ENCODE assay signal across 11 mouse cellular contexts in the genomic region with DNA sequence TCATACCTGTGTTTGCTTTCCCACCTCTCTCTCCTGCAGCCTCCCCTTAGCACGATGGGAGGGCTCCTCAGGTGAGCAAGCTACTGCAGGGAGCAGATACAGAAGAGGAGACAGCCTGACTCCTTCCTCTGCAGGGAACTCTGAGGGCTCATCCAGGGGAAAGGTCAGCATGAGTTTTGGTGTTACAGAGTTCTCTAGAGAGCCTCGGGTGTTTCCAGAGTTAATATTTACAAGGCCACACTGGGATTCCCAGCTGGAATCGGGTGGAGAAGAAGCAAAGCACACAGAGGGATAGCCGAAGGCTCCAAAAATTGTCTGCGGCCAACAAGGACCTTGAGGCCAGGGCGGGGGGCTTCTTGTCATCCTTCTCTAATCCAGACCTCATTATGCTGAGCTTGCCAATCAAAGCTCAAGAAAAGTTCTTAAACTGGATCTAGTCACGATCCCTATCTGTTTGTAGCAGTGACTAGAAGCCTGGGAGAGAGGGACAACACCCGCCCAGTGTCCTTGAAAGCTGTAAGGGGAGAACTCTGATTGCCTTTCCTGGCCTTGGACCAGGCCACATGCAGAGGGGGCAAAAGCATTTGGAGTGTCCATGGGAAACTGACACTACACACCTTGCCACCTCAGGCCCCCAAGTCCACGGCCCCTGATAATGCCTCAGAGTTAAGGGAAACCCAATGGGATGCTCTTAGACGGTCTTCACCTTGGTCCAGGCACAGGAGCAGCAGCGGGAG. TPM values are rescaled to one million over a fixed set of nuclear protein-coding genes. Genes with fewer than 3 reads are reported as not detected.
DNase-seq lines count a peak whose midpoint lies in the region; TF ChIP-seq lines count a peak whose summit lies in the region.
"Had no signal": no experiment of that assay in that cellular context is flagged by ENCODE, and none has a peak within 500 bp of the region (broad histone marks: within the 10 kb centered on the region; RNA-seq: fewer than 3 reads in every experiment).

No protein-coding gene starts in this region.

- H3K27me3 ChIP-seq in testis, adult 2 months (ENCODE audit: control insufficient read depth, insufficient read depth, low read length): no peaks in the 10 kb centered on the region
- no peaks in the 10 kb centered on the region for H3K27me3 ChIP-seq in kidney, adult 2 months (replicated peaks; ENCODE audit: control insufficient read depth, insufficient read depth, low read length)
- H3K27me3 ChIP-seq: limb, embryonic 12.5 days; midbrain, embryonic 15.5 days had no signal

- H3K27ac ChIP-seq in testis, adult 2 months (ENCODE audit: control insufficient read depth, insufficient read depth, low read depth, low read length): peak overlapping the region; percentile 32; the same call in 1 of the 2 replicates
- H3K27ac ChIP-seq in kidney, adult 2 months (ENCODE audit: insufficient read depth, low read depth, low read length): peak overlapping the region; percentile 75
- H3K27ac ChIP-seq: limb, embryonic 12.5 days; midbrain, embryonic 15.5 days had no signal

- H3K4me1 ChIP-seq in testis, adult 2 months (ENCODE audit: control insufficient read depth, insufficient read depth, low read length): no peaks in the 10 kb centered on the region; the same call in 1 of the 2 replicates
- peaks cover 26% of the 10 kb centered on the region for H3K4me1 ChIP-seq in kidney, adult 2 months (ENCODE audit: control insufficient read depth, insufficient read depth, low read length)

- 50% methylated on average over 11 of the region's 11 CpGs for WGBS in kidney, adult 2 months

- DNase-seq in heart, adult 18-20 months: peak; percentile 18 to 44
- no peak for DNase-seq in heart, adult 8-10 months (ENCODE audit: low spot score)
- DNase-seq in testis, postnatal 10 days (ENCODE audit: low spot score): no peak
- peak; percentile 86 for DNase-seq in kidney, adult 2 months
- DNase-seq in yolk sac, embryonic 10.5 days (ENCODE audit: low spot score): peak; percentile 77
- DNase-seq in spleen, adult 12 weeks (ENCODE audit: low spot score): no peak
- DNase-seq in right cerebral cortex, postnatal 36 days (ENCODE audit: low spot score in 2 of 2): no peak
- DNase-seq: thymus, postnatal 4 days had no signal

- TF ChIP-seq CTCF in testis, adult 2 months (IDR thresholded peaks at IDR 0.05; ENCODE audit: control insufficient read depth, insufficient read depth, insufficient replicate concordance, low read depth, low read length): no peak
- no peak for TF ChIP-seq CTCF in kidney, adult 2 months (conservative IDR thresholded peaks at IDR 0.05; ENCODE audit: insufficient read depth, insufficient read length, low read depth, low read length)

- H3K4me3 ChIP-seq in testis, adult 2 months (ENCODE audit: control insufficient read depth, low read depth, low read length): no peak overlapping the region
- no peak overlapping the region for H3K4me3 ChIP-seq in kidney, adult 2 months (ENCODE audit: insufficient read depth, low read depth, low read length)
- H3K4me3 ChIP-seq: limb, embryonic 12.5 days; midbrain, embryonic 15.5 days had no signal

- H3K36me3 ChIP-seq in testis, adult 2 months (ENCODE audit: control insufficient read depth, insufficient read depth, low read length): no peaks in the 10 kb centered on the region
- no peaks in the 10 kb centered on the region; the same call in 1 of the 2 replicates for H3K36me3 ChIP-seq in kidney, adult 2 months (ENCODE audit: control insufficient read depth, insufficient read depth, low read length)
- H3K36me3 ChIP-seq: midbrain, embryonic 15.5 days had no signal

- TF ChIP-seq POLR2A in testis, adult 2 months (IDR thresholded peaks at IDR 0.05; ENCODE audit: control insufficient read depth, low read depth, low read length): no peak
- TF ChIP-seq POLR2A in kidney, adult 2 months (IDR thresholded peaks at IDR 0.05; ENCODE audit: low read depth, low read length): no peak

RNA-seq across cellular contexts. Expression of gene Msi2, which starts 56.7 kb away (rescaled TPM):
- 100 to 1,000 TPM; 179 to 203 TPM for total RNA-seq in heart, adult 18-20 months (2021)
- 100 to 1,000 TPM; 206 to 216 (median 210) TPM for total RNA-seq in heart, adult 8-10 months (2022)
- polyA plus RNA-seq in testis, adult 2 months (2012; rRNA removed): 69.3 and 71.9 TPM in 2 replicates
- 40.4 and 43.5 TPM in 2 replicates for polyA plus RNA-seq in kidney, adult 2 months (2012; rRNA removed)

Comparison
In these comparisons a context has a peak if more than half of its experiments do, and no peak if none do; other contexts are left out.
1. DNase-seq: peak in heart, adult 18-20 months (2 of 2), kidney, adult 2 months (single experiment) and yolk sac, embryonic 10.5 days (single experiment); none in heart, adult 8-10 months (single experiment), testis, postnatal 10 days (single experiment), spleen, adult 12 weeks (single experiment) and right cerebral cortex, postnatal 36 days (0 of 2).